Mouse (Mus musculus) intestine, embryonic 15.5 days (tissue): ENCODE measurements around the gene Epha1. TPM values are rescaled to one million over a fixed set of nuclear protein-coding genes. Genes with fewer than 3 reads are reported as not detected.
A peak's percentile ranks its signal among the peaks of the same experiment; 100 is the strongest.

Experiments
- ATAC-seq: fragments of 200-750 bp; cut with Nextera tagmentation; 2 replicates; pipeline ENCODE4 v1.8.0; 2017; ENCODE audit warnings: moderate TSS enrichment, moderate library complexity
- H3K27ac ChIP-seq: fragments of 300-500 bp; sonication (generic); 2 replicates; pipeline ENCODE4 v1.5.1; 2015; ENCODE audit warnings: mild to moderate bottlenecking, inconsistent platforms
- H3K27me3 ChIP-seq: fragments of 300-500 bp; sonication (generic); replicated peaks from 2 replicates; pipeline ENCODE4 v1.6.1; 2015; ENCODE audit warnings: inconsistent platforms
- H3K36me3 ChIP-seq: fragments of 300-500 bp; sonication (generic); 2 replicates; pipeline ENCODE4 v1.6.1; 2015; ENCODE audit warnings: inconsistent platforms
- H3K4me1 ChIP-seq: fragments of 300-500 bp; sonication (generic); replicated peaks from 2 replicates; pipeline ENCODE4 v1.6.1; 2015; ENCODE audit warnings: inconsistent platforms
- H3K4me2 ChIP-seq: fragments of 300-500 bp; sonication (generic); replicated peaks from 2 replicates; pipeline ENCODE4 v1.6.1; 2015; ENCODE audit warnings: mild to moderate bottlenecking, inconsistent platforms
- H3K4me3 ChIP-seq: fragments of 300-500 bp; sonication (generic); replicated peaks from 2 replicates; pipeline ENCODE4 v1.5.1; 2015; ENCODE audit warnings: inconsistent platforms
- H3K9ac ChIP-seq: fragments of 300-500 bp; sonication (generic); 2 replicates; pipeline ENCODE4 v1.6.1; 2015; ENCODE audit warnings: inconsistent platforms
- H3K9me3 ChIP-seq: fragments of 300-500 bp; sonication (generic); 2 replicates; pipeline ENCODE4 v1.6.1; 2016; ENCODE audit warnings: inconsistent platforms
- WGBS: fragments of 180-500 bp; shearing (Covaris S2); methylation state at CpG from one replicate; pipeline ENCODE4 v1.1.7; 2015; 5-methylcytosine and 5-hydroxymethylcytosine counted together
- polyA plus RNA-seq: library from polyadenylated mRNA; unstranded; fragments of >200 nt; fragmentation: Nextera tagmentation; extraction: Ambion mirVana; gene quantifications from 2 replicates; pipeline ENCODE4 v1.2.1, GENCODE M21; 2015

Epha1 gene
- polyA plus RNA-seq: 7.6 TPM in 2 replicates

- H3K4me2 ChIP-seq: peak within 1 kb of the TSS; percentile 91
- H3K4me3 ChIP-seq: peak within 1 kb of the TSS; percentile 62
- H3K27ac ChIP-seq: no peak within 1 kb of the TSS
- peak; percentile 96 for ATAC-seq
- H3K27me3 ChIP-seq: no peaks in the 10 kb centered on the region
- H3K9ac ChIP-seq: peak within 1 kb of the TSS; percentile 65
- no peaks in the 10 kb centered on the region for H3K36me3 ChIP-seq
- H3K4me1 ChIP-seq: peaks cover 28% of the 10 kb centered on the region
- no peaks in the 10 kb centered on the region for H3K9me3 ChIP-seq
- WGBS: under 1% methylated on average over 36 of the region's 36 CpGs
These were observed at the start of gene Epha1 for GRCm38 (mm10) chr6:42372816-42373547. Epha1 (minus strand) TSS chr6:42373268.

DNA sequence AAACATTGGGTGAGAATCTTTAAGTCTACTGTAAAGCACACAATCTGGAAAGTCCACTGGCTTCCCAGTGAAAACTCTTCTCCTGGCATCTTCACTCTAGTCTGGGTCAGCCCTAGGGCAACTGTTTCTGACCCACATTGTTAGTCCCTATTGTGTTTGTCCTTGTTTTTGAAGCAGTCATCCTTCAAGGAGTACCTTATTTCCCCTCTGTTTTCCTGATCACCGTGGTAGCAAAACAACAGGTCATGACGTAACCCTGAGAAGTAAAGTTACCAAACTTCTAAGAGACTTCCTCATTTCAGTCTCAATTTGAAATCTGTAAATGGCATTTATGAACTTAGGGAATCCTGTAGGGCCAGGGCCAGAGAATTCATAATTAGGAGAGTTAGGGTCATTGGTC is 48.4 kb upstream of the Epha1 start:
- WGBS: 81% methylated on average over 2 of the region's 2 CpGs
- H3K4me2 ChIP-seq: no peak overlapping the region

DNA sequence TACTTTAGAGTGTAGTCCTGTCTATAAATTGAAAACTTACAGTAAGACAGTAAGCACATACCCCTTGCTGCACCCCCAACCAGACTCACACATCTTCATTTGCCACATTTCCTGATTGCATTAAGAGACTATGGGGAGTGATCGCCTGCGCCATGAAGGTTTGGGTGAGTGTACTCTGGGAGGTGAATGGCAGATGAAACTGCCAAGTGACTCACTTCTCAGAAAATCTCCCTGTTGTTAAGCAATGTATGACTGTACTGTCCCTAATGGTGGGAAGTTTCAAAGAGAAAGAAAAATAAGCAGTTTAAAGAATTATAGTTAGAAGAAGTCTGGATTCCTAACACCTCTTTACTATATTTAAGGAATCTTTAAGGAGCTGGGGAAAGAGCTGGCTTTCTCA is 46.4 kb upstream of the Epha1 start:
- 89% methylated on average over 2 of the region's 2 CpGs for WGBS
- no peak overlapping the region for H3K9ac ChIP-seq
- no peak for ATAC-seq

More for the DNA sequence above, 48.4 kb upstream of the Epha1 start:
- H3K36me3 ChIP-seq: no peaks in the 10 kb centered on the region
- H3K9me3 ChIP-seq: no peaks in the 10 kb centered on the region
- ATAC-seq: no peak
- no peak overlapping the region for H3K4me3 ChIP-seq
- no peak overlapping the region for H3K9ac ChIP-seq
- H3K4me1 ChIP-seq: no peaks in the 10 kb centered on the region
- no peak overlapping the region for H3K27ac ChIP-seq
- H3K27me3 ChIP-seq: no peaks in the 10 kb centered on the region

GRCm38 (mm10) chr6:42405134-42405533 is 32.1 kb upstream of the Epha1 start, which contains the start of gene Tas2r135:
Tas2r135 (plus strand) TSS chr6:42405434.
- H3K4me3 ChIP-seq: no peak within 1 kb of the TSS
- no peaks in the 10 kb centered on the region for H3K4me1 ChIP-seq
- no peak within 1 kb of the TSS for H3K27ac ChIP-seq
- no peak within 1 kb of the TSS for H3K9ac ChIP-seq
- H3K36me3 ChIP-seq: no peaks in the 10 kb centered on the region
- no peak within 1 kb of the TSS for H3K4me2 ChIP-seq
- 86% methylated on average over 2 of the region's 2 CpGs for WGBS
- no peaks in the 10 kb centered on the region for H3K27me3 ChIP-seq
- no peak for ATAC-seq
- H3K9me3 ChIP-seq: no peaks in the 10 kb centered on the region

More for the DNA sequence above, 46.4 kb upstream of the Epha1 start:
- H3K4me2 ChIP-seq: no peak overlapping the region
- no peak overlapping the region for H3K27ac ChIP-seq
- H3K9me3 ChIP-seq: no peaks in the 10 kb centered on the region
- H3K27me3 ChIP-seq: no peaks in the 10 kb centered on the region
- H3K4me1 ChIP-seq: no peaks in the 10 kb centered on the region
- H3K36me3 ChIP-seq: no peaks in the 10 kb centered on the region
- no peak overlapping the region for H3K4me3 ChIP-seq

DNA sequence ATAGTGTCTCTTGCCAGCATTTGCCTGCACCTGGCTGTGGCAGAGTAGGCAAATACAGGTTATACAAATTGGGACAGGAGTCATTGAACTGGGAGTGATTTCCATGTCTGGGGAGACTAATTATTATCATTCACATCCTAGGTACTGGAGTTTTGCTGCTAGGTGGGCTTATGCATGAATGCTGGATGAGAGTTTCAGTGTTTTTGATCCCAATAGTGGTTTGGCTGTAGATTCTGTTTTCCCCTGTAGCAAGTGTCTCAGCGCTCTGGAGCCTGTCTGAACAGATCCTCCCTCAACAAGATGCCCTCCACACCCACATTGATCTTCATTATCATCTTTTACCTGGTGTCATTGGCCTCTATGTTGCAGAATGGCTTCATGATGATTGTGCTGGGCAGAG is 26.9 kb upstream of the Epha1 start, which contains the start of gene Tas2r143:
Gene Tas2r143, plus strand, starts transcription at position 301 of the 400 bp plus-strand sequence.
- Histone ChIP-seq H3K27me3 (no peaks in the 10 kb centered on the region), H3K9me3 (no peaks in the 10 kb centered on the region), H3K4me2 (no peak within 1 kb of the TSS), H3K36me3 (no peaks in the 10 kb centered on the region), H3K9ac (no peak within 1 kb of the TSS), H3K4me3 (no peak within 1 kb of the TSS), H3K27ac (no peak within 1 kb of the TSS), H3K4me1 (peaks cover 6% of the 10 kb centered on the region; the same call in 1 of the 2 replicates)
- 85% methylated on average over 1 of the region's 1 CpGs for WGBS
- ATAC-seq: no peak

GRCm38 (mm10) chr6:42398998-42399397 is 25.9 kb upstream of the Epha1 start:
- Histone ChIP-seq H3K4me2 (no peak overlapping the region), H3K27ac (no peak overlapping the region), H3K9me3 (no peaks in the 10 kb centered on the region), H3K9ac (no peak overlapping the region), H3K27me3 (no peaks in the 10 kb centered on the region), H3K4me3 (no peak overlapping the region), H3K36me3 (no peaks in the 10 kb centered on the region), H3K4me1 (peaks cover 6% of the 10 kb centered on the region; the same call in 1 of the 2 replicates)
- ATAC-seq: no peak
- 100% methylated on average over 1 of the region's 1 CpGs for WGBS

GRCm38 (mm10) chr6:42398285-42398684 is 25.2 kb upstream of the Epha1 start:
- 85% methylated on average over 3 of the region's 3 CpGs for WGBS
- no peaks in the 10 kb centered on the region for H3K27me3 ChIP-seq
- no peak overlapping the region for H3K4me3 ChIP-seq
- no peaks in the 10 kb centered on the region for H3K36me3 ChIP-seq
- no peak overlapping the region for H3K27ac ChIP-seq
- ATAC-seq: no peak
- no peak overlapping the region for H3K4me2 ChIP-seq
- peaks cover 6% of the 10 kb centered on the region; the same call in 1 of the 2 replicates for H3K4me1 ChIP-seq
- H3K9me3 ChIP-seq: no peaks in the 10 kb centered on the region
- no peak overlapping the region for H3K9ac ChIP-seq

DNA sequence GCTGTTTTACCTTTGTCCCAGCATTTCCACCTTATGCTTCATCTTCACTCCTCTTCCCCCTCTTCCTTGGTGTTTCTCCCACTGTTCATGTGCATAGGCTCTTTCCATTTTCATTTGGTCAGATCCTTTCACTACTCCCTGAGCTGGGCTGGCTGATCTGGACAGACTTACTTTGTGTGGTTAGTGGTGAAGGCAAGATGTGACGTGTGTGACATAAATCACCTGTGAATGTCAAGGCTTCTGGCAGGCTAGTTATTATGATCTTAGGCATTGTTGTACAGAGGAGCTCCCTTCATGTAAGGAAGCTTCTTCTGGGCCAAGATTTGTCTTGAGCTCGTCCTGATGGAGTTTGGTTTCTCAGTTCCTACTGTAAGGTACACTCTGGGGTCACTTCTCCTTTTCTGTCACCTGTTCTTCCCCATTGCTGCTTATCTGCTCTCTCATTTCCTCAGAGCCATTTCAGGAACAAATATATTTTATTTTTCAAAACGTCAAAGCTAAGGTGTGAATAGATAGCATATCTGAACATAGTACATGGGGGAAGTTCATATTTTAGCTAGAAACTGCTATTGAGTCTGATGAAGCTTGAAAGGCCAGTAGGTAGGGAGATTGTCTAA is 24.1 kb upstream of the Epha1 start:
- 68% methylated on average over 3 of the region's 3 CpGs for WGBS
- Histone ChIP-seq H3K27ac (no peak overlapping the region), H3K36me3 (no peaks in the 10 kb centered on the region), H3K4me2 (no peak overlapping the region), H3K9me3 (no peaks in the 10 kb centered on the region), H3K4me3 (no peak overlapping the region), H3K27me3 (no peaks in the 10 kb centered on the region), H3K4me1 (peaks cover 6% of the 10 kb centered on the region; the same call in 1 of the 2 replicates), H3K9ac (no peak overlapping the region)
- ATAC-seq: no peak

GRCm38 (mm10) chr6:42395960-42396809 is 23.1 kb upstream of the Epha1 start:
- peak; percentile 85 for ATAC-seq
- no peak overlapping the region for H3K4me2 ChIP-seq
- no peaks in the 10 kb centered on the region for H3K36me3 ChIP-seq
- 0 out of 2 replicates have a peak overlapping the region, but pooled peaks have one; percentile 1 for H3K27ac ChIP-seq
- no peak overlapping the region for H3K4me3 ChIP-seq
- no peaks in the 10 kb centered on the region for H3K27me3 ChIP-seq
- WGBS: 44% methylated on average over 9 of the region's 9 CpGs
- H3K9ac ChIP-seq: no peak overlapping the region
- peaks cover 6% of the 10 kb centered on the region; the same call in 1 of the 2 replicates for H3K4me1 ChIP-seq
- H3K9me3 ChIP-seq: no peaks in the 10 kb centered on the region

DNA sequence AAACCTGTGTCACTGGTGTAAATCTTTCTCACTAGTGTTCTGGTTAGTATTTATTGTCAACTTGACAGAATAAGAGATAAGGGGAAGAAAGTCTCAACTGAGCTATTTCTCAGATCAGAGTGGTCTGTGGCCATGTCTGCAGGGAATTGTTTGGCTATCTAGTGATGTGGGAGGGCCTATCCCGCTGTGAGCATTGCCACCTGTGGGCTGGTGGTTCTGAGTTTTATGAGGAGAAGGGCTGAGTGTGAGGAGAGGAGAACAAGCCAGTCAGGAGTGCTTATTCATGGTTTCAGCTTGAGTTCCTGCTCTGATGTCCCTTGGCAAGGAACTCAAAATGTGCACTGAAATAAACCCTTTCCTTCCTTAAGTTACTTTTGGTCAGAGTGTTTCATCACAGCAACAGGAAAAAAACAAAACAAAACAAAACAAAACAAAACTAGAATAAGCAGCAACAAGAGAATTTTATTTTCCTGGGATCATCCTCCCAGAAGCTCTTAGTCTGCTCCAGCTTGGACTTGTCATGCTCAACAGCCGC is 18.8 kb upstream of the Epha1 start:
- no peak overlapping the region for H3K27ac ChIP-seq
- peaks cover 1% of the 10 kb centered on the region; the same call in 1 of the 2 replicates for H3K4me1 ChIP-seq
- no peaks in the 10 kb centered on the region for H3K27me3 ChIP-seq
- WGBS: 25% methylated on average over 2 of the region's 2 CpGs
- no peak overlapping the region for H3K4me3 ChIP-seq
- no peak overlapping the region for H3K4me2 ChIP-seq
- H3K9me3 ChIP-seq: no peaks in the 10 kb centered on the region
- H3K9ac ChIP-seq: no peak overlapping the region
- H3K36me3 ChIP-seq: no peaks in the 10 kb centered on the region
- no peak for ATAC-seq

DNA sequence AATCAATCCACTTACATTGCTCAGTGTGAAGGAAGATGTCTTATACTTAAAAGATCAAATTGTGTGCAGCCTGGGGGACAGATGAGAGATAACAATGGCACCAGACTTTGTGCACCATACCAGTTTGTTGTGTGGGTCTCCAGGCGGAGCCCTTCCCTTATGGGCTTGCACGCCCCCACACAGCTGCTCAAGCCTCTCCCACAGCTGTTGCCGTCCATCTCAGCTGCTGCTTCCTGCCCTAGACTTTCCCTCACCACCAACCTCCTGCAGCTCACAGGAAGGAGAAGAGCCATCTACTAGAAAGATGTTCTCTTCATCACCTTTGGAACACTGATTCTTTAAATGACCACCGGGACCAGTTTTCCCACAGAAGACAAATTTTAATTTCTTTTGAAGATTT is 12.6 kb upstream of the Epha1 start:
- Histone ChIP-seq H3K27me3 (no peaks in the 10 kb centered on the region), H3K4me2 (no peak overlapping the region), H3K9ac (no peak overlapping the region), H3K9me3 (no peaks in the 10 kb centered on the region), H3K4me1 (no peaks in the 10 kb centered on the region; the same call in 1 of the 2 replicates), H3K4me3 (no peak overlapping the region), H3K36me3 (no peaks in the 10 kb centered on the region), H3K27ac (no peak overlapping the region)
- 62% methylated on average over 4 of the region's 4 CpGs for WGBS
- ATAC-seq: no peak

- Histone ChIP-seq H3K36me3 (no peaks in the 10 kb centered on the region), H3K9ac (no peak overlapping the region), H3K9me3 (no peaks in the 10 kb centered on the region), H3K27ac (no peak overlapping the region), H3K4me3 (no peak overlapping the region), H3K27me3 (no peaks in the 10 kb centered on the region), H3K4me1 (no peaks in the 10 kb centered on the region; the same call in 1 of the 2 replicates), H3K4me2 (no peak overlapping the region)
- ATAC-seq: no peak
- 96% methylated on average over 5 of the region's 5 CpGs for WGBS
These were observed 10.3 kb upstream of the Epha1 start for GRCm38 (mm10) chr6:42383360-42383759.
